Mouse (Mus musculus) ovary, postnatal 36 days (tissue): ENCODE measurements around the gene Tfb2m.

Experiments
- DNase-seq: peaks from one replicate; pipeline ENCODE4 v3.0.0; 2022; ENCODE audit warnings: low spot score, mixed read lengths

Tfb2m gene

GRCm38 (mm10) chr1:179502565-179502964 is 43.5 kb downstream of the Tfb2m start:
- no peak for DNase-seq

GRCm38 (mm10) chr1:179499257-179499656 is 46.8 kb downstream of the Tfb2m start:
- no peak for DNase-seq

- DNase-seq = no peak
Observed at GRCm38 (mm10) chr1:179492908-179493307, 53.2 kb downstream of the Tfb2m start.

- no peak for DNase-seq
Observed at GRCm38 (mm10) chr1:179488520-179488919, 57.5 kb downstream of the Tfb2m start.

GRCm38 (mm10) chr1:179487990-179488389 is 58.1 kb downstream of the Tfb2m start:
- DNase-seq = no peak

- no peak for DNase-seq
Observed at GRCm38 (mm10) chr1:179487238-179487637, 58.8 kb downstream of the Tfb2m start.

- DNase-seq = no peak
Observed at GRCm38 (mm10) chr1:179485784-179486540, 60.1 kb downstream of the Tfb2m start.

GRCm38 (mm10) chr1:179480862-179481261 is 65.2 kb downstream of the Tfb2m start:
- DNase-seq = no peak
